Mouse (Mus musculus) hindbrain, embryonic 16.5 days (tissue): ENCODE data around the gene Sept9. TPM values are rescaled to one million over a fixed set of nuclear protein-coding genes. Genes with fewer than 3 reads are reported as not detected.

ENCODE experiments used
- ATAC-seq: fragments of 200-750 bp; cut with Nextera tagmentation; 2 replicates; pipeline ENCODE4 v1.8.0; 2017; ENCODE audit warnings: moderate TSS enrichment, moderate library complexity
- H3K27ac ChIP-seq: fragments of 300-500 bp; sonication (generic); 2 replicates; pipeline ENCODE4 v1.5.1; 2014; ENCODE audit warnings: low read depth, mild to moderate bottlenecking, control low read depth, low read length, moderate library complexity
- H3K27me3 ChIP-seq: fragments of 300-500 bp; sonication (generic); replicated peaks from 2 replicates; pipeline ENCODE4 v1.6.1; 2014; ENCODE audit warnings: low read length; ENCODE audit not compliant: control insufficient read depth, insufficient read depth
- H3K36me3 ChIP-seq: fragments of 300-500 bp; sonication (generic); 2 replicates; pipeline ENCODE4 v1.6.1; 2014; ENCODE audit warnings: mild to moderate bottlenecking, low read length, moderate library complexity, mixed read lengths; ENCODE audit not compliant: control insufficient read depth, insufficient read depth
- H3K4me1 ChIP-seq: fragments of 300-500 bp; sonication (generic); 2 replicates; pipeline ENCODE4 v1.6.1; 2014; ENCODE audit warnings: low read depth, low read length; ENCODE audit not compliant: control insufficient read depth, insufficient read depth
- H3K4me2 ChIP-seq: fragments of 300-500 bp; sonication (generic); 2 replicates; pipeline ENCODE4 v1.6.1; 2014; ENCODE audit warnings: mild to moderate bottlenecking, low read length, control low read depth, moderate library complexity
- H3K4me3 ChIP-seq: fragments of 300-500 bp; sonication (generic); 2 replicates; pipeline ENCODE4 v1.5.1; 2014; ENCODE audit warnings: mild to moderate bottlenecking, low read length, control low read depth, moderate library complexity
- H3K9ac ChIP-seq: fragments of 300-500 bp; sonication (generic); 2 replicates; pipeline ENCODE4 v1.6.1; 2014; ENCODE audit warnings: low read depth, mild to moderate bottlenecking, control low read depth, low read length, moderate library complexity
- H3K9me3 ChIP-seq: fragments of 300-500 bp; sonication (generic); 2 replicates; pipeline ENCODE4 v1.6.1; 2014; ENCODE audit warnings: mild to moderate bottlenecking, low read length, moderate library complexity; ENCODE audit not compliant: control insufficient read depth
- WGBS: fragments of 180-500 bp; shearing (Covaris S2); extraction: QIAGEN DNeasy Blood & Tissue Kit; methylation state at CpG from one replicate; pipeline ENCODE4 v1.1.7; 2014; 5-methylcytosine and 5-hydroxymethylcytosine counted together
- polyA plus RNA-seq: library from polyadenylated mRNA; unstranded; fragments of >200 nt; fragmentation: Nextera tagmentation; extraction: Ambion mirVana; gene quantifications from 2 replicates; pipeline ENCODE4 v1.2.1, GENCODE M21; 2015

Gene Sept9
- polyA plus RNA-seq, 1 experiment from 2014 or later = 109 TPM

DNA sequence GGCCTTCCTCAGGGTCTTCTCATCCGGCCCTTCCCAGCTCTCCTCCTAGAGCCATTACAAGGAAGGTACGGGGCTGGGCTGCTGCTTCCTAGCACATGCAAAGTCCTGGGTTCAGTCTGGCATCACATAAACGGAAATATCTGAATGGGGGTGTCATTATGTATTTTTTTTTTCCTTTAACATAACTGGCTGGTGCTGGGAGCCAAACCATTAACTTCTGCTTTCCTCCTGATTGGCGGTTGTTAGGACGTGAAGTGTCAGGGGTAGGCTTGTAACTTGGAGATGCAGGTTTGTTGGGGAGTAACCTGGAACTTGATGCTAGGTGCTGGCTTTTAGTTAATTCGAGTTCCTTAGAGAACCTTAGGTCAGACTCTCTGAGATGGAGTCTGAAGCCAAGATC lies 203.6 kb downstream of the Sept9 start:
- ATAC-seq = no peak
- H3K27me3 ChIP-seq = no peaks in the 10 kb centered on the region
- H3K4me1 ChIP-seq = peaks cover 15% of the 10 kb centered on the region
- no peak overlapping the region for H3K4me3 ChIP-seq
- H3K27ac ChIP-seq = no peak overlapping the region
- WGBS = 92% methylated on average over 6 of the region's 6 CpGs
- no peaks in the 10 kb centered on the region for H3K36me3 ChIP-seq
- H3K9me3 ChIP-seq = no peaks in the 10 kb centered on the region; the same call in 1 of the 2 replicates
- H3K4me2 ChIP-seq = no peak overlapping the region
- H3K9ac ChIP-seq = no peak overlapping the region

DNA sequence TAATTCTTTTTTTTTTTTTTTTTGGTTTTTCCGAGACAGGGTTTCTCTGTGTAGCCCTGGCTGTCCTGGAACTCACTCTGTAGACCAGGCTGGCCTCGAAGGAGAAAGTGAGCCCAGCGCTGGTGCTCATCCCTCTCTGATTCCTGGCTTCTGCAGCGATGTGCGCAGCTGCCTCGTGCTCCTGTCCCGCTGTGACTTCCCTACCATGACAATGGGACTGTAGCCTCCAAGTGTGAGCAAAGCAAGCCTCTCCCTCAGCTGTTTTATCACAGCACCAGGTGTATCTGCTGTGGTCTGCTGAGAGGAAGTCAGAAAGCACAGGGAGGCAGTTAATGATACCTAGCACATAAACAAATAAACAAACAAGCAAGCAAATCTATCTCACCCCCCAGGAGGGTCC lies 204.3 kb downstream of the Sept9 start:
- WGBS = 35% methylated on average over 7 of the region's 7 CpGs
- no peak for ATAC-seq
- Histone ChIP-seq H3K27ac (no peak overlapping the region), H3K4me3 (no peak overlapping the region), H3K9ac (no peak overlapping the region), H3K36me3 (no peaks in the 10 kb centered on the region), H3K4me1 (peaks cover 22% of the 10 kb centered on the region), H3K4me2 (no peak overlapping the region), H3K27me3 (no peaks in the 10 kb centered on the region), H3K9me3 (no peaks in the 10 kb centered on the region; the same call in 1 of the 2 replicates)

DNA sequence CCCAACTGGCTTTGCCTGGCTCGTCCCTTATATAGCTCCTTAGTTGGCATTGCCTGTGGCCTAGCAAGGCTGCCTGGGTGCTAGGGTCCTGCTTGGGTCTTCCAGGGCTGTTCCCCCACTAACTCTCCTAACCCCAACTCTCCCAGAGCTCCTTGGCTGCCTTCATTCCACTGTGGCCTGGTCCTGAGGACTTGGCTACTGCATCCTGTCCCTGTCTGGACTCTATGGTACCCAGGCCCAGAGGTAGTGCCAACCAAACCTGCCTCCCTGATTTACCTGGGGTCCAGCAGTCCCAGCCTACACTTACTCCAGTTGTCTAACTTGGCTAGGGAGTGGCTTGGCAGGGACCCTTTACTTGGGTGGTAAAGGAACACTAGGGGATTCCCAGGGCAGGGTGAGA lies 207.2 kb downstream of the Sept9 start:
- Histone ChIP-seq H3K9ac (no peak overlapping the region), H3K4me2 (no peak overlapping the region), H3K9me3 (no peaks in the 10 kb centered on the region; the same call in 1 of the 2 replicates), H3K4me3 (no peak overlapping the region), H3K36me3 (no peaks in the 10 kb centered on the region), H3K27me3 (peaks cover 3% of the 10 kb centered on the region; the same call in 1 of the 2 replicates), H3K4me1 (peaks cover 39% of the 10 kb centered on the region), H3K27ac (peak overlapping the region; percentile 87)
- ATAC-seq = no peak
- WGBS = 73% methylated on average over 1 of the region's 1 CpGs

DNA sequence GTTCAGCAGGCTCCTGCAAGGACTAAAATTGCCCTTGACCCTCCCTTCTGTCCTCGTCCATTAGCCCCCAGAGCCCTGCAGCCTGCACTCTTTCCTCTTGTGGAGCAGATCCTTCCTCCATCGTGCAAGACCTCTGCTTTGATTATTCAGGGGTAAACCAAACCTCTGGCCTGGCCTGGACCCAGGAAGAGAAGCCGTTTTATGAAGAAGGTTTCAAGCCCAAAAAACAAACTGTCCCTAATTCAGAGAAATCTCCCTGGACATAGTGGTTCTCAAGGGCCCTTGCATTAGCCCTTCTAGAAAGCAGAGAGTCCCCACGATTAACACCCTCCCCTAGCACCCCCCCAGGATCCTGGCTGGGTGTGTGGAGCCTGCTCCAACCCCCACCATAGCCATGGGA lies 207.7 kb downstream of the Sept9 start:
- 8% methylated on average over 4 of the region's 4 CpGs for WGBS
- Histone ChIP-seq H3K4me2 (peak overlapping the region; percentile 54), H3K4me1 (peaks cover 39% of the 10 kb centered on the region), H3K9me3 (no peaks in the 10 kb centered on the region; the same call in 1 of the 2 replicates), H3K36me3 (no peaks in the 10 kb centered on the region), H3K9ac (peak overlapping the region; percentile 62), H3K27ac (peak overlapping the region; percentile 87), H3K4me3 (peak overlapping the region; percentile 25; the same call in 1 of the 2 replicates), H3K27me3 (peaks cover 3% of the 10 kb centered on the region; the same call in 1 of the 2 replicates)
- ATAC-seq = no peak; the same call in 1 of the 2 replicates

DNA sequence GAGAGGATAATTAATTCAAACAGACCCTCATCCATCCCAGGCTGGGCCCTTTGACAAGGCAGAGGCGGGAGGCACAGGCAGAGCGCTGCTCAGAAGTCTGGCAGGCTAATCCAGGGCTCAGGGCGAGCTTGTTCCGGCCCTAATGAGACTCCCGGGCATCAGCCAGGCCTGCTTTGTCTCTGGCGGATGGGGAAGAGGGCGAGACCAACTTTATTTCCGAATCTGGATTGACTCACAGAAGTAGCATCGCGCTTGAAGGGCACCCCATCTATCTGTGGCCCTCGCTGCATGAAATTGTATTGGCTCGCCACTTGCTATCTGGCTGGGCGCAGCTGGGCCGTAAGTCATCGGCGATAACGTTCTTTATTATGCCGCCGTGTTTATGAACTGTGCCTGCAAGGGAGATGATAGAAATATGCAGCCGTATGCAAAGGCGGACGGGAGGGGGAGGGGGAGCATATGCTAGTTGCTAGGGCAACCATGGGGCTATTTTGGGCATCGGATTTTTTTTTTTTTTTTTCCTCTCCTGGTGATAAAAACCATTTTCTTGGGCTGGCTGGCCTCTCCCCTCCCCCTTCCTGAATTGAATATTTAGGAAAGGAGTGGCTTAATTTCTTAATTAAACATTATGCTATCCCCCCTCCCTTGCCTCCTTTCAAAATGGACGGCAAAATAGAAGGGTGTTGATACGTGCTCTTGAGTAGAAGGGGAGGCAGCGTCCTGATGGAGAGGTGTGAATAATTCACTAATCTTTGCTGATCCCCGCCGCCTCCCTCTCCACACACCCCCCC lies 208.4 kb downstream of the Sept9 start:
- peak; percentile 75 for ATAC-seq
- H3K36me3 ChIP-seq = no peaks in the 10 kb centered on the region
- peak overlapping the region; percentile 54 for H3K4me2 ChIP-seq
- H3K9me3 ChIP-seq = no peaks in the 10 kb centered on the region
- under 1% methylated on average over 28 of the region's 28 CpGs for WGBS
- H3K9ac ChIP-seq = peak overlapping the region; percentile 62
- peak overlapping the region; percentile 87 for H3K27ac ChIP-seq
- peaks cover 3% of the 10 kb centered on the region; the same call in 1 of the 2 replicates for H3K27me3 ChIP-seq
- H3K4me3 ChIP-seq = peak overlapping the region; percentile 25
- peaks cover 39% of the 10 kb centered on the region for H3K4me1 ChIP-seq

DNA sequence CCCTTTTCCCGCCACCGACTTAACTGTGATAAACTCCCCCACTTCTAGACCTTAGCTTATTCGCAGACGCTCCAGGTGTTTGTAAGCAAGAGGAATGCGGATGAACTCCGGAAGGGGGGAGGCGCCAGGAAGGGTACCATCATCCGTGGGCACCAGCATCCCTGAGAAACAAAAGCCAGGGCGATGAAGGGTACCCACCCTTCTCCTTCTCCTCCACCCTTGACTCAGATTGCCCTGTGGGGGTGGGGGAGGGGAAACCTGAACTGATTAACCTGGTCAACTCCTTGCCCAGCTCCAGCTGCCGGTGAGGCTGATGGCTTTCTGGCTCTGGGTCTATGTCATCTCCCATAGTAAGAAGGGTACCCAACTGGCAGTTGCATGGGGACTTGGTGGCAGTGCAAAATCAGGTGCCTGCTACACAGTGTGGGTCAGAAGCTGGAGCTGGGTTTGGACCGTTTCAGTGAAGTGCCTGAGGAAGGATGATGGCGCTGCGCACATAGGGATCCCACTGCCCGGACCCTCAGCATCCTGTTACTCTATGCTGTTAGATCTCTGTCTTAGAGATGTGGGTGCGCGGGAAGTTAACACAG lies 209.1 kb downstream of the Sept9 start:
- H3K4me3 ChIP-seq = peak overlapping the region; percentile 25
- H3K4me2 ChIP-seq = peak overlapping the region; percentile 54
- peaks cover 44% of the 10 kb centered on the region for H3K4me1 ChIP-seq
- peaks cover 3% of the 10 kb centered on the region; the same call in 1 of the 2 replicates for H3K27me3 ChIP-seq
- WGBS = 4% methylated on average over 16 of the region's 16 CpGs
- H3K27ac ChIP-seq = peak overlapping the region; percentile 87
- no peaks in the 10 kb centered on the region for H3K9me3 ChIP-seq
- no peaks in the 10 kb centered on the region for H3K36me3 ChIP-seq
- H3K9ac ChIP-seq = peak overlapping the region; percentile 62
- peak; percentile 10; the same call in 1 of the 2 replicates for ATAC-seq

DNA sequence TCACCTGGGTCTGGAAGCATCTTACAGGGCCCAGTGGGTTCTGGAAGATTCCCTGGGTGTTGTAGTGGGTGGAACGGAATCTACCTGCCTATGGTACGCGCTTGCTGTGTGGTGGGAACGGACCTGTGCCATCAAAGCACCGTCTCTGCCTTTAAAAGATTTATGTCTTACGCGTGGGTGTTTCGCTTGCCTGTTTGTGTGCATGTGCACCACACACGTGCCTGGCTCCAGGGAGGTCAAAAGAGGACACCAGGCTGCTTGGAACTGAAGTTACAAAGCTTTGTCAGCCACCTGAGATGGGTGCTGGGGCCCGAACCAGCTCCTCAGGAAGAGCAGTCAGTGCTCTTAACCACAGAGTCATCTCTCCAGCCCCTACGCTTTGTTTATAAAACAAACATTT lies 209.9 kb downstream of the Sept9 start:
- H3K4me2 ChIP-seq = no peak overlapping the region; the same call in 1 of the 2 replicates
- H3K9ac ChIP-seq = peak overlapping the region; percentile 45
- peak overlapping the region; percentile 87 for H3K27ac ChIP-seq
- H3K4me1 ChIP-seq = peaks cover 46% of the 10 kb centered on the region
- ATAC-seq = no peak
- peaks cover 3% of the 10 kb centered on the region; the same call in 1 of the 2 replicates for H3K27me3 ChIP-seq
- no peaks in the 10 kb centered on the region for H3K9me3 ChIP-seq
- no peak overlapping the region for H3K4me3 ChIP-seq
- WGBS = 58% methylated on average over 11 of the region's 11 CpGs
- no peaks in the 10 kb centered on the region for H3K36me3 ChIP-seq

DNA sequence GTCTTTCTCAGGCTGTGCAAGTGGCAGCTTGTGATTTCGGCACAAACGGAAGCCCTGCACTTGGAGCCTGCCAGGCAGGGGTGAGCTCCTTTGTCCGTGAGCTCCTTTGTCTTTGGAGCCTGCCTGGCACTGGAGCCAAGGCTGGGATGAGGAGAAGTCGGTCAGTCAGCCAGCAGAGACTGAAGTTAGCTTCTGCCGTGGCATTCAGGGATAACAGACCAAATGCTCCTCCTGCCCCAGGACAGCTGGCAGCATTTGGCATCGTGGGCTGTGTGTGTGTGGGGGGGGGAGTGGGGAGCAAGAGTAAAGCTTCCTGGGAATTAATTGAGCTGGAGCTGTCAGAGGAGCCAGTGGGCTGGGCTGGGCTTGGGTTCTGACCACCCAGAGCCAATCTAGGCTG lies 210.6 kb downstream of the Sept9 start:
- Histone ChIP-seq H3K4me3 (no peak overlapping the region), H3K27ac (peak overlapping the region; percentile 87), H3K4me1 (peaks cover 53% of the 10 kb centered on the region), H3K27me3 (peaks cover 3% of the 10 kb centered on the region; the same call in 1 of the 2 replicates), H3K9ac (peak overlapping the region; percentile 41), H3K9me3 (no peaks in the 10 kb centered on the region), H3K36me3 (no peaks in the 10 kb centered on the region), H3K4me2 (peak overlapping the region; percentile 21; the same call in 1 of the 2 replicates)
- WGBS = 2% methylated on average over 6 of the region's 6 CpGs
- ATAC-seq = peak; percentile 69

DNA sequence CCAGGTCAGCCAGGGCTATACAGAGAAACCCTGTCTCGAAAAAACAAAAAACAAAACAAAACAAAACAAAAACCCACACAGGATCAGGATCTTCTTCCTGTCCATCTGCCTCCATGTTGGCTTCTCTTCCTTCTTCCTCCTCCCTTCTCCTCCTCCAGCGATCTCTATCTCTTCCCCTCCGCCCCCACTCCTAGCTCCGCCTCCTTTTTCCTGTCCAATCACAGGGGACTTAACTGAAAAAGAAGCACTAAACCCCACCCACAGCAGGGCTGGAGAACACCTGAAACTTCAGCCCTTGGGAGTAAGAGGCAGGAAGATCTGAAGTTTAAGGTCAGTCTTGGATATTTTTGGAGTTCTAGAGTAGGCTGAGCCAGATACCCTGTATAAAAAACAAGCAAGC lies 212.2 kb downstream of the Sept9 start:
- H3K27me3 ChIP-seq = peaks cover 3% of the 10 kb centered on the region; the same call in 1 of the 2 replicates
- H3K4me1 ChIP-seq = peaks cover 58% of the 10 kb centered on the region
- no peak overlapping the region for H3K4me2 ChIP-seq
- no peaks in the 10 kb centered on the region for H3K36me3 ChIP-seq
- no peak overlapping the region for H3K27ac ChIP-seq
- ATAC-seq = no peak
- H3K9me3 ChIP-seq = no peaks in the 10 kb centered on the region
- whole genome bisulfite sequencing = 82% methylated on average over 4 of the region's 4 CpGs
- no peak overlapping the region for H3K9ac ChIP-seq
- no peak overlapping the region for H3K4me3 ChIP-seq
